Mouse (Mus musculus) kidney, postnatal 4 days (tissue): ENCODE measurements at regions not wholly inside any gene's neighbourhood (a gene's known extent, or its start where the extent isn't known, plus 50 kb on each side); places are given as distances from the start of the nearest gene placed in this dataset.

ENCODE experiments used
- DNase-seq, 2 experiments: peaks; one replicate each; pipeline ENCODE4 v3.0.0; 2021; ENCODE audit warnings: mixed read lengths in 2 of 2

GRCm38 (mm10) chr14:73978694-73979093 is 317.7 kb downstream of the Gm21750 start:
- no peak for DNase-seq

GRCm38 (mm10) chr14:73996229-73996628 is 335.2 kb downstream of the Gm21750 start:
- DNase-seq = no peak

- DNase-seq = no peak
Observed at GRCm38 (mm10) chr14:73997796-73998195, 336.8 kb downstream of the Gm21750 start.

- DNase-seq = no peak
Observed at GRCm38 (mm10) chr14:73999409-73999909, 338.4 kb downstream of the Gm21750 start.

DNA sequence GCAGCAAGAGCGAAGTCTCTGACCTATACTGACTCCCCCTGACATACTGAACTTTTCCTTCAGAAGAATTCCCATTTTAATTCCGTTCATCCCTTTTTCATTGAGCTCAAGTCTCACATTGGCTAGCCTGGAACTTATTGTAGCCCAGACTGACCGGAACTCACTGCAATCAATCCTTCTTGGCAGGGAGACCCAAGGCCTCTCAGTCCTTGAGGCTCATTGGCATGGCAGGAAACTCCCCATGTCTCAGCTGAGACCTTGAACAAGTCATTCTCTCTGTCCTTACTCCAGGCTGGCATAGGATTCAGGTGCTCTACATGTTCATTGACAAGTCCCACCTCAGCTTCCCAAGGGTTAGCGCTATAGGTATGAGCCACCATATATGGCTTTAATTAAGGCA is 345.9 kb downstream of the Gm21750 start:
- DNase-seq = no peak

- no peak for DNase-seq
Observed at GRCm38 (mm10) chr14:74011555-74011954, 350.5 kb downstream of the Gm21750 start.

DNA sequence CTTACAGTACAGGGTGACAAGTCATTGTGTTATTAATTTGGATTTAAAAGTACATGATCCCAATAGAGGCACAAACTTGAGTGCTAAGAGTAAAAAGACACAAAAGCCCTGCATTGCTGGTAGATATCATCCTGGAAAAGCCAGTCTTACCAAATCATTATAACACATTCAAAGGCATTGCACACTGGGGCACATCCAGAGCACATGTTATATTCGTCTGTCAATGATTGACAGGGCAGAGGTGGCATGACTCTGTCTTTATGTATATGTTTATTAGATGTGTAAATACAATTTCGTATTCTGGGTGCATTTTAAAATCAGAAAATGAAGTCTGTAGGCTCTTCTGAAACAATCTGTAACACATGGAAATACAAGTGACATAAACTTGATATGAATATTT is 358.4 kb downstream of the Gm21750 start:
- no peak for DNase-seq

DNA sequence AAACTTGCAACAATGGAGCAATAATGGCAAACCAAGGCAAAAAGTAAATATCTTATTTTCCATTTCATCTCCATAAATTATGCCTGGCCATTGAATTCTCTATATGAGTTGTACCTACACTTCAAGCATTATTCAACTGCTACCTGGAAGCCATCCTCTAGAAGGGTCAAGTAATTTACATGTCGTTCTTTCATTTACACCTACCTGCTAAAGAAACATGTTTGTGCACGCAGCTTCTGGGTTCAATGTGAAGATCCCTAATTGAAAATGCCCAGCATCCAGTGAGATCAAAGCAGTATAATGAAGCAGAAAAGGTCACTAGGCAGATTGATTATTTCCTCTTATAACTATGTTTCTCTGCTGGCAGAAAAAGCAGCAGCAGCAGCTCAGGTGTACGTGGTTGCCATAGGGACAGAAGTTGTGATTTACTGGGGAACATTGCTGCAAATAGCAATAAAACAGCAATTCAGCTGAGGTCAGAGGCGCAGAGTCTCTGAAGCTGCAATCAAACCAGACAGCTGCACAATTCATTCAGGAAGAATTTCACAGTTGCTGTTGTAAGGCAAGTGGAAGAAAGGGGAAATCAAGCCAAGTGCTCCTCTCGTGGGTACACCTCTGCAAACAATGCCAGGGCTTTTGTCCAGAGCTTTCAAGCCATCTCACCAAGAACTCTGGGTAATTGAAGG is 386.1 kb downstream of the Gm21750 start:
- DNase-seq = no peak

DNA sequence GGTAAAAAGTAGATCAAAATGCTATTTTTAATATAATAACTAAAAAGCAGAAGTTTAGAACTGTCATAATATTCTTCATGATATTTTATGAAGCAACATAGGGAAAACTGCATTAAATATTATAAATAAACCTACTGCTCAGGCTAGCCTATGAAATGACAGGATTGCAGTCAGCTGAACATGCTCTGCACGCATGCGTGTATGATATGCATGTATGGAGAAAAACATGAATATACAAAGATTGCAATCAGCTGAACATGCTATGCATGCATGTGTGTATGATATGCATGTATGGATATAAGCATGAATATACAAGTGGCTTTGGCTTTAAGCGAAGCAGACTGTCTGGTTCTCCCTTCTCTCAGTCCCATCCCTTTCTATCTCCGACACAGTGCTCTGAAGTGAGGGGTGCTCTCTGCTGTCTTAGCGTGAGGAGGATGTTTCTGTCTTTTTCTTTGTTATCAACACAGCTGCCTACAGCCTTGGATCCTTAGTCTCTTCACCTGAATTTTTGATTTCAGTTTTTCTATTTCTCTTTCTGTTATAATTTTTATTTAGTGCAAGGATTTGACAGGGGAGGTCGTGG is 386.8 kb downstream of the Gm21750 start:
- no peak for DNase-seq

DNA sequence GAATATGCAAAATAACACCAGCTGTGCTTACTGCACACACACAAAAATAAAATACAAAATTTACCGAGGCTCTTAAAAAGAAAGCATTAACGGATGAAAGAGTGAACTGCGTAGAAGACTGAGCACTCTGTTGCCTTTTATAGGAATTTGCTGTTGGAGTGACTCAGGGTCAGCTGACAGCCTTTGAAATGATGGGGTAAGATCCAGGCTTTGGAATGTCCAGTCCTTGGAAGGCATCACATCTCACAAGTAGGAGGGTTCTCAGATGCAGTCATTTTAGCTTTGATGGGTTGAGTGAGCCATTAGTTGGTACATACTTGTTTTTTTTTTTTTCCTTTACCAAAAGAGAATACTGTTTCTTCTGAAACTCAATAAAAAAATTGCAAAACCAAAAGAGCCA is 387.4 kb downstream of the Gm21750 start:
- no peak for DNase-seq

GRCm38 (mm10) chr14:74066051-74066450 is 405.0 kb downstream of the Gm21750 start:
- no peak for DNase-seq

DNA sequence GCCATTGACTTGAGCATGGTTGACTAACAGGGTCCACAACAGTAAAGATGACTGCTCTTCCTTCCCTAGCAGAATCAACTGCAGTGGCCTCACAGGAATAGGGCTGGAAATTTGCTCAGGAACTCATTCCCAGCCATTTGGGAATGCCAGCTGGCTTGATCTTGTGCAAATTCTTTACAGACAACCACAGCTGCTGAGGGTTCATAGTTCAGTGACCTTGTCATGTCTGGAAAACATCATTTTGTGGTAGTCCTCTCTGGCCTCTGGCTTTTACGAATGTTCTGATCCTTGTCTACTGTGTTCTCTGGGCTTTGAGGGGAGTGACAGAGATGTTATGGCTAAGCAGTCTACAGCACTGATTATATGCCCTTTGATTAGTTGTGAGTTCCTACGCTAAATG is 432.0 kb downstream of the Gm21750 start:
- DNase-seq = peak; percentile 4 to 19

- DNase-seq = no peak
Observed at GRCm38 (mm10) chr14:74099696-74100095, 438.7 kb downstream of the Gm21750 start.

GRCm38 (mm10) chr14:74112603-74113002 is 451.6 kb downstream of the Gm21750 start:
- DNase-seq = no peak

DNA sequence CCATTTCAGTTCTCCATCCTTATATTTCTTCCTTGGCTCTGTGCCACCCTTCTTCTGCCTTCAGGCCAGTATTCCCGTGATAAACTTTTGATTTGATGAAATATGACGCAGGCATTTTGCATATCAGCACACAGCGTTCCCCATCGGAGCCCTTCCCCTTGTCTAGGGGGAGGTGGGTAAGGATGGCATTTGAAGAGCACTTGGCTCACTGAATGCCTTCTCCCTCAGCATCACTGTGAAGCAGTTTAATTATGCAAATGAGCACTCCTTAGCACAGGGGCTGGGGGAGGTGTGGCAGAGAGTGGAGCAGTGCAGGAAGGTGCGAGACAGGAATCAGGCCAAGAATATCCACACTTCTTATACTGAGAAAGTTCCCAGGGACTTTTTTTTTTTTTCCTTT is 452.1 kb downstream of the Gm21750 start:
- no peak for DNase-seq

- no peak for DNase-seq
Observed at GRCm38 (mm10) chr14:74113556-74113955, 452.5 kb downstream of the Gm21750 start.

GRCm38 (mm10) chr14:74117686-74118085 is 456.7 kb downstream of the Gm21750 start:
- no peak for DNase-seq

DNA sequence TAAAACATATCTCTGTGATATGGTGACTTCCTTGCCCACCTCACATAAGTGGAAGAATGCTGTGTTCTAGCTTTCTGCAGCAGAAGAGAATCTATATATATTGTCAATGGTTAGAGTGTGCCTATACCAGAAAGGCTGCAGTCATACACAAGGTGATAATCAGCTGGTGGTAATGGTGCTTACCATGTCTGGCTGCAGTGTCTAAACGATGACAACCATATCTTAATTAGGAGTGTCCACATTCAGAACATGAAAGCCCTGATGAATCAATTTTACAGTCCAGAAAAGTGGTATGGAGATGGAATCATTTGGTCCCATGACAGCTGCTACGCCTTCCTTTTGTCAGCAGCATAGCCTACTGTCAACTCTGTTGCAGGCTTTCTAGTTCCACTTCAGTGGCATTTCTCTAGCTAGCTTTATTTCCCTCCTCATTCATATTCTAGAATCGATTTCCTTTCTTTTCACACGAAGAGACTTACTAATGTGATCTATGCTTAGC is 484.2 kb downstream of the Gm21750 start:
- no peak for DNase-seq

GRCm38 (mm10) chr14:74166221-74166620 is 474.4 kb upstream of the Htr2a start:
- DNase-seq = no peak

DNA sequence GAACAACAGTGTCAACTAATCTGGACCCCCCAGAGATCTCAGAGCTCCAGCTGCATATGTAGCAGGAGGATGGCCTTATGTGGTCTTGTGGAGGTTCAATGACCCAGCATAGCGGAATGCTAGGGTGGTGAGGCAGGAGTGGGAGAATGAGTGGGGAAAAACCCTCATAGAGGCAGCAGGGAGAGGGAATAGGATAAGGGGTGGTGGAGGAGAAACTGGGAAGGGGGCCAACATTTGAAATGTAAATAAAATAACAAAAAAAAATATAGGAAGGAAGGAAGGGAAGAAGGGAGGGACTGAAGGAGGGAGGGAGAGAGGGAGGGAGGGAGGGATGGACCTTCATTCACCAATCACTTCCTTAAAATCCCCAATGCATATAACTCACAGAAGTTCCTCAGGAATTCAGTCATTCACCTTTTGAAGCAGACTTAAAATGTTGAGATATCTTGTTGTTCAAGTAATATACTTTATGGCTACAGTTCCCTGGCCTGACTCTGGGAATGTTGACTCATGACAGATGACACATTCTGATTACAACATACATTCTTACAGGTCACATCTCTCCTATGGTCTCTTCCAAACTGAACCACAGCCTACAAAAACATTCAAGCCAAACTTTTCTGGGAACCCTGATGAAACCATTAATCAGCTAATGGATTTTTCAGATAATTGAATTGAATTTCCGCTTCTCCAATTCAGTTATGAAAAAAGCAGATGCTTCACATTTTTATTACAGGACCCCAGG is 471.3 kb upstream of the Htr2a start:
- no peak for DNase-seq

DNA sequence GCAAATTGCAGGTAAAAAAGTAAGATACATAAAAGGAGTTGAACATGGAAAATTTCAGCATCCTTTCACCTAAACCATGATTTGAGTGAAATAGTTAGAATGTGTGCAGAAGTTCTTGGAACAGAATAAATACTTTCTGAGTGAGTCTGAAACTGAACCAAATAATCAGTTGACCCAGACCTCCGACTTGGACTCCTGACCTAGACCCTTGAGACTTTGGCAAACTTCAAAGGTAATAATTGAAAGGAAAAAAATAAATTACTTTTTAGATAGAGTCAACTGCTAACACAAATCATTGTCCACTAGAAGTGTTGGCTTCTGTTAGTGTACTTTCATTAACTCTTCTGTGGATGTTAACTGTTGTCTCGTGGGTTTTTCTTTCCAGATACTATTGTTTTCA is 460.6 kb upstream of the Htr2a start:
- no peak for DNase-seq

GRCm38 (mm10) chr14:74182996-74183395 is 457.6 kb upstream of the Htr2a start:
- no peak for DNase-seq

DNA sequence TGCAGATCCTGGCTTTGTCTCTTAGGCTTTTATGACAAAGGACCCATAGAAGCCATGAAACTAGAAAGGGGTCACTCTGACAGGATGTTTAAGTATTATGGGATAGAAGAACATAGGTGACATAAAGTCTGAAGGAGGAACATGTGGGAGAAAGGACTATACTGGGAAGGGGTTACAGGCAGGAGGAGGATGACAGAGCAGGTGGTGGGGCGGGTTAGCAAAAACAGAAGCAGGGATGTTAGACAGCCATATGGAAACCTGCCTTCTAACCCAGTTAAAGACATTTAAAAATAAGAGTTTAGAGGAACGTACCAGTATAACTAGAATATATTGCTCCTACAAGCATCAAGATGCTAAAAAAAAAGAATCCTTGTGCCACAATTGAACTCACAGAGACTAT is 438.9 kb upstream of the Htr2a start:
- DNase-seq = no peak

DNA sequence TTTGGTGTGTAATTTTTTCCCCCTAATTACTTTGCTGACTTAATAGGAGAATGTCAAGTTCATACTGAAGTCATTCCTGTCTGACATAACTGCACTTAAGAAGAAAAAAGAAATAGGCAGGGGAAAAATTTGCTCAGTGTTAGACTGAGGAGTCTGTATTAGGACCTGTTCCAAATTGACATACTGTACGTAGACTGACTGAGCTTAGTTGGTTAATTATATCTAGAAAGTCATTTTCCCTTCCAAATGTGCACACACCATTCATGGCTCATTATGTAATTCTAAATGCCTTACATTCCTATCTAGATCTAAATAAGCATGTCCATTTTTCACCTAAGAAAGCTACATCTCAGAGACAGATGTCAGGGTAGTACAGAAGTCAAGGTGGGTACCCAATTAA is 435.6 kb upstream of the Htr2a start:
- no peak for DNase-seq
